Mouse (Mus musculus): ENCODE results near the gene Retnlg. TPM values are rescaled to one million over a fixed set of nuclear protein-coding genes. Genes with fewer than 3 reads are reported as not detected.

Retnlg gene
- 1 to 10 TPM in 1 of 2 experiments, not detected in 1; 3.1 TPM for polyA plus RNA-seq (2017; shearing (Covaris generic))

DNA sequence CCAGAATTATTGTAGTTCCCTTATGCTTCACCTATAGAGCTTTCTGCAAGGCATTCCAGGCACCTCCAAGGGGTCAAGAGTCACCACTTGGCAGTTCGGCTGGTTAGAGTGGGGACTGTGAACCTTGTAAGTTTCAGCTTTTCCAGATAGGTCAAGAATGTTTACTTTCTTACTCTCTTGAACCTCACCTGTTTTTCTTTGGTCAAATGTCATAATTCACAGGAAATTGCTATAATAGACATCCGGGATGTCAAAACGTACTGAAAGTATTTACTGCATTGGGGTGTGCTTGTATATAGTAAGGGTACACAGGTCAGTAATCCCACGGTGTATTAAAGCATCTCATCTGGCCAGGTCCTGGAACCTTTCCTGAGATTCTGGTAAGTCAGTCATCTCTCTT, at the start of gene Retnlg:
Retnlg (plus strand) TSS at position 301 of the 400 bp plus-strand sequence.

DNA sequence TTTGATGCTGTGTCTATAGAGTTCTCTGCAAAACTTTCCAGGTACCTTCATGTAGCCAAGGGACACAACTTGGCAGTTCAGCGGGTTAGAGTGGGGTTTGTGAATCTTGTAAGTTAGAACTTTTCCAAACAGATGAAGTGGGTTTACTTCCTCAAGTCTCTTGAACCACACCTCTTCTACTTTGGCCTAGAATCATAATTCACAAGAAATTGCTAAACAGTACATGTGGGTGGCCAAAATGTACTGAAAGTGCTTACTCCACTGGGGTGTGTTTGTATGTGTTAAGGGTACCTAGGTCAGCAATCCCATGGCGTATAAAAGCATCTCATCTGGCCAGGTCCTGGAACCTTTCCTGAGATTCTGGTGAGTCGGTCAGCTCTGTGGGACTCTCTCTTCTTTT, 30.2 kb upstream of the Retnlg start, which contains the start of gene Retnla:
Retnla (plus strand) TSS at position 286 of the 400 bp plus-strand sequence.

Other genes starting within 250 kb of the Retnlg start
- gene Trat1, start 100.6 kb upstream of the Retnlg start, polyA plus RNA-seq (2017; shearing (Covaris generic)): 100 to 1,000 TPM; 115 to 117 TPM
- gene Retnlb, start 55.8 kb upstream of the Retnlg start, polyA plus RNA-seq (2017; shearing (Covaris generic)): not detected
- gene Retnla, start 30.1 kb upstream of the Retnlg start, polyA plus RNA-seq (2017; shearing (Covaris generic)): not detected
- gene Dzip3, start 121.5 kb downstream of the Retnlg start, polyA plus RNA-seq (2017; shearing (Covaris generic)): 1 to 10 TPM; 6.1 to 6.7 TPM
- 1 to 10 TPM; 1.3 to 2.7 TPM for gene Cip2a, start 121.6 kb downstream of the Retnlg start, polyA plus RNA-seq (2017; shearing (Covaris generic))
- gene Myh15, start 184.9 kb downstream of the Retnlg start, polyA plus RNA-seq (2017; shearing (Covaris generic)): under 1 TPM in 1 of 2 experiments, not detected in 1; 0.37 TPM

Measured in inflammation-experienced regulatory T-cells (primary cell).